Mouse (Mus musculus): ENCODE measurements around the gene Tnr. TPM values are rescaled to one million over a fixed set of nuclear protein-coding genes. Genes with fewer than 3 reads are reported as not detected.

The Tnr gene
- polyA plus RNA-seq, 1 experiment = 0.13 TPM

DNA sequence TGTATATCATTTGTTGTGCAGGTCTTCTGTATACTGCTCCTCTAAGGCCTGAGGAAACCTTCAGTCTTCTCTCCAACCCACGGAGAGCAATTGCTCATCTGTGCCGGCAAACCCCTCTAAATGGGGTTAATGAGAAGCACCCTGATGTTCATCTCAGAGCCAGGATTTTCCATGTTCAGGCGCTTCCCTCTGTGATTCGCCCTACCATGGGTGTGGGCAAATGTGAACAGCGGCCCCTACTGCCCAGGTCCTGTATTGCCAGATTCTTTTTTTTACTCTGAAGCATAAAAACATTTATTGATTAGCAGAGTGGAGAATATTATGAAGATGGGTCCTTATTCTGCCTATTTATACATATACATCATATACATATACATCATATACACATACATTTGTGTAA, 260.3 kb downstream of the Tnr start:
- no peak overlapping the region for H3K27ac ChIP-seq (ENCODE audit: control insufficient read depth, insufficient read depth, low read length)
- WGBS = 29% methylated on average over 5 of the region's 5 CpGs
- TF ChIP-seq POLR2A (IDR thresholded peaks at IDR 0.05; ENCODE audit: control insufficient read depth, extremely low read depth, insufficient read depth, low read length, poor library complexity) (no peak), CTCF (IDR thresholded peaks at IDR 0.05; ENCODE audit: borderline replicate concordance, control insufficient read depth, extremely low read depth, insufficient read depth, low read length, poor library complexity) (peak; percentile 50; the same call in 1 of the 2 replicates)
- H3K4me1 ChIP-seq (replicated peaks; ENCODE audit: control insufficient read depth, insufficient read depth, low read length) = no peaks in the 10 kb centered on the region
- H3K4me3 ChIP-seq (ENCODE audit: control insufficient read depth, insufficient read depth, low read length) = no peak overlapping the region
- DNase-seq = peak; percentile 46
- no peaks in the 10 kb centered on the region for H3K27me3 ChIP-seq (ENCODE audit: control insufficient read depth, insufficient read depth, low read length)
- H3K36me3 ChIP-seq (ENCODE audit: control insufficient read depth, insufficient read depth, low read length) = no peaks in the 10 kb centered on the region

DNA sequence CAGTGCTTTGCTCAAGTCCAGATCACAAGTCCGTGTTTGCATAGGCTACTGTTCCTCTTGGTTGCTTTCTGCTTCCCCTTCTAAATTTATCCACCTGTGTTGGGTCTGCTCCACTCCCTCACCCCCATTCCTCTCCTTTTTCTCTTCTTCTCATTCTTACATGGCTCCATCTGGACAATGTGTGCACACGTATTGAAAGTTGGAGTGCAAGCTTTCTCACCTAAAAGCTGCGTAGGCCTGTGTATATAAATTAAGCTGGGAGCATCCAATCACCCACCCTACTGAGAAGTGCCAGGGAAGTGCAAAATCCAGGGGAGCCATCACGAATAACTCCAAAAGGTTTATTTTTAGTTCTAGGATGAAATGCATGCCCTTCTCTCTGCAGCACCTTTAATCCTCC, 264.7 kb downstream of the Tnr start:
- TF ChIP-seq POLR2A (IDR thresholded peaks at IDR 0.05; ENCODE audit: control insufficient read depth, extremely low read depth, insufficient read depth, low read length, poor library complexity) (no peak), CTCF (IDR thresholded peaks at IDR 0.05; ENCODE audit: borderline replicate concordance, control insufficient read depth, extremely low read depth, insufficient read depth, low read length, poor library complexity) (no peak)
- Histone ChIP-seq H3K36me3 (ENCODE audit: control insufficient read depth, insufficient read depth, low read length) (no peaks in the 10 kb centered on the region), H3K4me3 (ENCODE audit: control insufficient read depth, insufficient read depth, low read length) (no peak overlapping the region), H3K4me1 (replicated peaks; ENCODE audit: control insufficient read depth, insufficient read depth, low read length) (no peaks in the 10 kb centered on the region), H3K27ac (ENCODE audit: control insufficient read depth, insufficient read depth, low read length) (no peak overlapping the region), H3K27me3 (ENCODE audit: control insufficient read depth, insufficient read depth, low read length) (no peaks in the 10 kb centered on the region)
- 76% methylated on average over 4 of the region's 4 CpGs for WGBS
- DNase-seq = no peak

DNA sequence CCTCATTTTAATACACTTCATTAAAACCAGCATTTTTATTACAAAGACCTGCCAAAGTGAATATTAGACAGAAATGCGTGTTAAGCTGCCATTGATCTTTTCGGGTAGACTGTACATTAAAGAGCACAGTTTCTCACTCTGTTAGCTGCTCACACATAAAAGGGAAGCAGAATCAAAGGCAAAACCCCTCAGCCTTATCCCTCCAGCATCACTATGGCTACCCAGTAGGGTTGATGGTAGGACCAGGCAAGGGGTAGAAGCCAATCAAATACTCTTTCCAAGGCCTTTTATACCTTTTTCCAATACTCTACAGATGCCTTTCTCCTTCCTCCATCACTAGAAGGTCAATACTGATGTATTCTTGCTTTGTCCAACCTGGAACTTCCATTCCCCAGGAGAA, 269.0 kb downstream of the Tnr start:
- 74% methylated on average over 2 of the region's 2 CpGs for WGBS
- no peaks in the 10 kb centered on the region for H3K36me3 ChIP-seq (ENCODE audit: control insufficient read depth, insufficient read depth, low read length)
- no peak overlapping the region for H3K4me3 ChIP-seq (ENCODE audit: control insufficient read depth, insufficient read depth, low read length)
- H3K4me1 ChIP-seq (replicated peaks; ENCODE audit: control insufficient read depth, insufficient read depth, low read length) = no peaks in the 10 kb centered on the region
- no peaks in the 10 kb centered on the region for H3K27me3 ChIP-seq (ENCODE audit: control insufficient read depth, insufficient read depth, low read length)
- TF ChIP-seq CTCF (IDR thresholded peaks at IDR 0.05; ENCODE audit: borderline replicate concordance, control insufficient read depth, extremely low read depth, insufficient read depth, low read length, poor library complexity) (no peak), POLR2A (IDR thresholded peaks at IDR 0.05; ENCODE audit: control insufficient read depth, extremely low read depth, insufficient read depth, low read length, poor library complexity) (no peak)
- H3K27ac ChIP-seq (ENCODE audit: control insufficient read depth, insufficient read depth, low read length) = no peak overlapping the region
- DNase-seq = no peak

DNA sequence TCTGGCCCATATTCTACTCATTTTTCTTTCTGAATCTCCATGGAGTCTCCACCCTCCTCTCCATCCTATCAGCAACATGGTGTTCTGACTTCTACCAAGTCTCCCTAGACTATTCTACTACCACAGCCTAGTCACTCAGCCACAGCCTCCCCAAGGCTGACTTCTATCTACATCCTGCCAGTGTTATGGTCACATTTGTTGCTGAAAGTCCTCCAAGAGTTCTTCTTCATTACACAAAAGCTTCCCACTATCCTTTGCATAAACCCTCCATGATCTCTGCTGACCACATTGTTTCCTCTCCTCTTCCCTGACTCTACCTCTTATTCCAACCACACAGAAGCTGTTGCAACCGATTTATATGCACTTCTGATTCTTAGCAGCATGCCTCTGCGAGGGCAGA, 272.5 kb downstream of the Tnr start:
- no peak for TF ChIP-seq CTCF (IDR thresholded peaks at IDR 0.05; ENCODE audit: borderline replicate concordance, control insufficient read depth, extremely low read depth, insufficient read depth, low read length, poor library complexity)
- no peak for TF ChIP-seq POLR2A (IDR thresholded peaks at IDR 0.05; ENCODE audit: control insufficient read depth, extremely low read depth, insufficient read depth, low read length, poor library complexity)
- Histone ChIP-seq H3K4me1 (replicated peaks; ENCODE audit: control insufficient read depth, insufficient read depth, low read length) (no peaks in the 10 kb centered on the region), H3K27me3 (ENCODE audit: control insufficient read depth, insufficient read depth, low read length) (no peaks in the 10 kb centered on the region), H3K36me3 (ENCODE audit: control insufficient read depth, insufficient read depth, low read length) (no peaks in the 10 kb centered on the region), H3K4me3 (ENCODE audit: control insufficient read depth, insufficient read depth, low read length) (no peak overlapping the region), H3K27ac (ENCODE audit: control insufficient read depth, insufficient read depth, low read length) (no peak overlapping the region)
- no peak for DNase-seq
- WGBS = 39% methylated on average over 2 of the region's 2 CpGs

- 95% methylated on average over 5 of the region's 5 CpGs for WGBS
- H3K27ac ChIP-seq (ENCODE audit: control insufficient read depth, insufficient read depth, low read length) = no peak overlapping the region
- no peaks in the 10 kb centered on the region for H3K4me1 ChIP-seq (replicated peaks; ENCODE audit: control insufficient read depth, insufficient read depth, low read length)
- H3K36me3 ChIP-seq (ENCODE audit: control insufficient read depth, insufficient read depth, low read length) = no peaks in the 10 kb centered on the region
- H3K27me3 ChIP-seq (ENCODE audit: control insufficient read depth, insufficient read depth, low read length) = no peaks in the 10 kb centered on the region
- no peak for TF ChIP-seq CTCF (IDR thresholded peaks at IDR 0.05; ENCODE audit: borderline replicate concordance, control insufficient read depth, extremely low read depth, insufficient read depth, low read length, poor library complexity)
- no peak for TF ChIP-seq POLR2A (IDR thresholded peaks at IDR 0.05; ENCODE audit: control insufficient read depth, extremely low read depth, insufficient read depth, low read length, poor library complexity)
- DNase-seq = no peak
- no peak overlapping the region for H3K4me3 ChIP-seq (ENCODE audit: control insufficient read depth, insufficient read depth, low read length)
Measured at GRCm38 (mm10) chr1:159800366-159800765, 276.8 kb downstream of the Tnr start.

DNA sequence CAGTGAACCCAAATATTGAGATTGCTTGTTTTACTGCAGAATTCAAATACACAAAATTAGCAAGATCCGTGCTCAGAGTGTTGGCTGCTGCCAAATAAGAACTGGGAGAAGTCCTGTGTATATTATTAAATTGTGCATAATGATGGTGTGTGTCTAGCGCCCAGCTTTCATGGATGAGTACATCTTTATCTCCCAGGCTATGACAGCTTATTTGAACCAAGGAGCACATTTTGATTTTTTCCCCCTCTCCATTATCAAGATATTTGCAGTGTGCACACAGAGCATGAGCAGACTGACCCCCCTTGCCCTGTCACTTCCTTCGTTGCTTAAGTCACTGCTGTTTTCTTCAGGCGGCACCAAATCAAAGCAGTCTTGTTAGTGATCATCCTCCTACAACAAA, 278.2 kb downstream of the Tnr start:
- DNase-seq = no peak
- WGBS = 84% methylated on average over 4 of the region's 4 CpGs
- no peaks in the 10 kb centered on the region for H3K27me3 ChIP-seq (ENCODE audit: control insufficient read depth, insufficient read depth, low read length)

GRCm38 (mm10) chr1:159803711-159804110, 280.1 kb downstream of the Tnr start:
- no peaks in the 10 kb centered on the region for H3K4me1 ChIP-seq (replicated peaks; ENCODE audit: control insufficient read depth, insufficient read depth, low read length)
- no peak for DNase-seq
- TF ChIP-seq POLR2A (IDR thresholded peaks at IDR 0.05; ENCODE audit: control insufficient read depth, extremely low read depth, insufficient read depth, low read length, poor library complexity) = no peak
- no peak for TF ChIP-seq CTCF (IDR thresholded peaks at IDR 0.05; ENCODE audit: borderline replicate concordance, control insufficient read depth, extremely low read depth, insufficient read depth, low read length, poor library complexity)
- H3K36me3 ChIP-seq (ENCODE audit: control insufficient read depth, insufficient read depth, low read length) = no peaks in the 10 kb centered on the region
- no peaks in the 10 kb centered on the region for H3K27me3 ChIP-seq (ENCODE audit: control insufficient read depth, insufficient read depth, low read length)
- H3K4me3 ChIP-seq (ENCODE audit: control insufficient read depth, insufficient read depth, low read length) = no peak overlapping the region
- no peak overlapping the region for H3K27ac ChIP-seq (ENCODE audit: control insufficient read depth, insufficient read depth, low read length)

More for the DNA sequence above, 278.2 kb downstream of the Tnr start:
- Histone ChIP-seq H3K27ac (ENCODE audit: control insufficient read depth, insufficient read depth, low read length) (no peak overlapping the region), H3K4me1 (replicated peaks; ENCODE audit: control insufficient read depth, insufficient read depth, low read length) (no peaks in the 10 kb centered on the region), H3K4me3 (ENCODE audit: control insufficient read depth, insufficient read depth, low read length) (no peak overlapping the region), H3K36me3 (ENCODE audit: control insufficient read depth, insufficient read depth, low read length) (no peaks in the 10 kb centered on the region)
- no peak for TF ChIP-seq CTCF (IDR thresholded peaks at IDR 0.05; ENCODE audit: borderline replicate concordance, control insufficient read depth, extremely low read depth, insufficient read depth, low read length, poor library complexity)
- TF ChIP-seq POLR2A (IDR thresholded peaks at IDR 0.05; ENCODE audit: control insufficient read depth, extremely low read depth, insufficient read depth, low read length, poor library complexity) = no peak
